Mouse (Mus musculus): ENCODE measurements around the gene Wnt9b.
A peak's percentile ranks its signal among the peaks of the same experiment; 100 is the strongest.

DNA sequence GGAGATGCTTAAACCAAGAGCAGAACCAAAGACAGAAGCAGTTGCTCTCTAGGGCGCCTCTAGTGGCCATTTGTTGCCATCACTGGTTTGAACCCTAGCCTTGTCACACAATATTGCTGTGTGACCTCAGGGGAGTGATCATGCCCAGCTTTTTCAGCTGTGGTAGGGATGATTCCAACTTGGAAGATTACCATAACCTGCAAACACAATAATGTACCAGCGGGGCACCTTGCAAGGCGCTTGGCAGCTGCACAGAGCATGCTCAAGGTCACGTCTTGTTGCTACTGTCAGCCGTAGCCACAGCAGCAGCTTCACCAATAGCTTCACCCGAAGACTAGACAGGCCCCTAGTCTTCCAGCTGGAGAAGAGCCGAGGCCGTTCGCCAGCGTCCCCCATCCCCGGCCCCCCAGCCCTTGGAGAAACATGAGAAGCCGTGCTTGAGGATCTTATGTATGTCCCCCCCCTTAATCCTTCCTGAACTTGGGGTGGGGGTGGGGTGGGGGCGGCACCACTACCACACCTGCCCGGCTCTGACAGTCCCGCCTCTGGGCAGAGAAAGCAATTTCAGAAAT lies 28.1 kb downstream of the Wnt9b start:
- TF ChIP-seq CTCF (IDR thresholded peaks at IDR 0.05; ENCODE audit: borderline replicate concordance, extremely low read depth, insufficient read depth, insufficient read length), result peak; percentile 65
- TF ChIP-seq POLR2A (IDR thresholded peaks at IDR 0.05; ENCODE audit: borderline replicate concordance, extremely low read depth, insufficient read depth, insufficient read length, poor library complexity, severe bottlenecking), result no peak

All from brain, embryonic 14.5 days (tissue).